Mouse (Mus musculus) embryo, embryonic 10 days (tissue): ENCODE results near the gene Zp1.
A peak's percentile ranks its signal among the peaks of the same experiment; 100 is the strongest.

Experiments used
- DNase-seq: peaks from one replicate; pipeline ENCODE4 v3.0.0-alpha.2; 2015; ENCODE audit warnings: low spot score

The Zp1 gene

DNA sequence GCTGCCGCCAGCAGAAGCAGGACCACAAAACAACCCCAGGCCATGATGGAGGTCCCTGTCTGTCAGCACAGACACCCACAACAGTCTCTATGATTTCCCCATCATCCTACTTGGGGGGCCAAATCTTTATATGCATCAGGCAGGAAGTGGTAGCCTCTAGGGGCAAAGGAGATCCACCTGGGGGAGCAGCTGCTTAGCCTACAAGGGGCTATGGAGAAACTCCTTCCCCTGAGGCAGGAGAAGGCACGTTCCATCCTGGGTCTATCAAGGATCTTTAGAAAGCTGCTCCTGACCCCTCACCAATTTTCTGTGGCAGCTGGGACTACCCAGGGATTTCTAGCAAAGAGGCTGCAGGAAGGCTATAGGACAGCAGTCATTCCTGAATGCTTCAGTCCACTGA is at the start of gene Zp1:
Gene Zp1 (minus strand): TSS at position 101 of the 400 bp plus-strand sequence.
- DNase-seq, result no peak

DNA sequence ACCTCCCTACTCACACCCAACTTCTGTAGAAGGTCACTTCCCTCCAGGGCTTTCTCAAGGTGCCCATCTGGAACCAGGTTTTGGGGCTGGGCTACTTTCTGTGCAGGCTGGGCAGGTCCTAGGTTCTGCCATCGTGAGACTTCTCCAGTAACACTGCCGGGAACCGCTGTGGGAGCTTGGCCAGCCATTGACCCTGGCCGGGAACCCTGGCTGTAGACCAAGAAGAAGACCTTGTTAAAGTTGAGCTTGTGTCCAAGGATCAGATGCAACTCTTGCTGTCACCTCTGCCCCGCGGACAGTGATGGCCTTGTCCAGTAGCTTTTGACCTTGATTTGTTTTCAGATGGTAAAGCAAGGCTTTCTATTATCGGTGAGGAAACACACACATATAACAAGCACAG is 48.1 kb upstream of the Zp1 start:
- DNase-seq, result no peak

GRCm38 (mm10) chr19:10965721-10966120 is 45.3 kb upstream of the Zp1 start:
- no peak for DNase-seq

- DNase-seq, result no peak
Measured at GRCm38 (mm10) chr19:10959978-10960346, 39.5 kb upstream of the Zp1 start.

DNA sequence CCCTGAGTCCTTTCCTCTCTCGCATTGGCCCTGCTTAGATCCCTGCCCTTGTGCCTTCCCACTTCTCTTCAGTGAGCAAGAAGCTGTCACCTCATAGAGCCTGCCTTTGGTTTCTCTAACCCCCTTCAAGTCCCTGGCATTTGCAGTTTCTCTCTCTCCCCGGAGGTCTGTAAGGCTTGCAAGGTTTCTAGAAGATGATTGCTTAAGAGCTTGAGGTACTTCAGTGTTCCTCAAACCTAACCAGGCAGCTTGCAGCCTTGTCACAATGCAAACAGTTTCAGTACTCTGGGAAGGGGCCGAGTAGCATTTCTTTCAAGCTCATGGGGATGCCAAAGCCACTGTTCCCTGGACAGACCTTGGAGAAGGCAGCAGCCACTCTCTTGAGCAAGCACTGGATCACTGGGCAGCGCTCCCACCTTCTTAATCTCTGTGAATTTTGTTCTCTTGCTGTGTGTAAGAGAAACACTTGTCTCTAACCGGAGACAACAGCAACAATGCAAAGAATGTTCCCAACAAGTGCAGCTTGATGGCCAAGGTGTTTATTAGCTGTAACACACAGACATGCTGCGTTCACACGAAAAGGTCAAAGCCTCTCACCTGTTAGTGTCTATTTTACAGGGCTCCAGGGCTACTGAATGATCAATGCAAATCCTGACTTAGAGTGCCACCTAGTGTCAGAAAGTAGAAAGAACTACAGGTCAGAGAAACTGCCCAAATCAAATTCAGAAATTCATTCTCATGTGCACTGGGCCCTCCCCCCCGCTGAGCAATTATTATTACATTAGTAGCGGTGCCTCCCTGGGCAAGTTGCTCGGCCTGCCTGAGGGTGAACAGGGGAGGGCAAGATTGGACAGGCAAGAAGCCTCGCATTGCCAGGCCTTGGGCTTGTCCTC is 38.9 kb upstream of the Zp1 start:
- peak; percentile 85 for DNase-seq

GRCm38 (mm10) chr19:10952021-10952939 is 31.8 kb upstream of the Zp1 start:
- peak; percentile 47 for DNase-seq

DNA sequence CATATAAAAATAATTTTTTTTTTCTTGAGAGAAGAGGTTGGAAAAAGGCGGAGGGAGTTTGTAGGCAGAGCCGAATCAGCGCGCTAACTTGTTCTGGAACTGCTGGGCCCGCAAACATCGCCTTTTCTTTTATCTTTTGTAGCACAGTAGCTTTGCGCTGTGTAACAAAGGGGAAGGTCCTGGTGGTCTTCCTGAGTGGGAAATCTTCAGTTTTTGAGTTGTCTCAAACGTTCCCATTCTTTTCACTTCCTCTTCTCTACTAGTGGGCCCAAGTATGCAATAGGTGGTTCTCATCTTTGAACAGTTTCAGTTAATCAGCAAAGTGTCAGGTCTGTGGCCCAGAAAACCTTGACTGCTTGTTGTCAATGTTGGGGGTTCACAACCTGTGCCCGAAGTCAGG is 29.1 kb upstream of the Zp1 start:
- DNase-seq, result no peak

DNA sequence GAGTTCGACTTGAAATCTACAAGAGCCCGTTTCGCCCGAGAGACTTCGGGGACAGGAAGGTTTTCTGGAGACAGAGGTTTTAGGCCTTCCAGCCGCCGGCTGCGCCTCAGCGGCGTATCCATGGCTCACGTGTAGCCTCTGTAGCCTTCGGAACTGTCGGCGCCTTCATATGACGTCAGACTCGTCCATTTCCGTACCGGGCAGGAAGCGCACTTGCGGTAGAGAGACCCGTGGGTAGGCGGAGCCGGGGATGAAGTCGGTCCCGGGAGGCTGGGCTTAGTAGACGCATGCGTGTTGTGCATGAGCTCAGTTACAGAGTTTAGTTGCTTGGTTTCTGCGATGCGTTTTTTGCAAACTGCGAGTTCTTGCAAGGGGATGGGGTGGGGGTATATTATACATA is 28.7 kb upstream of the Zp1 start, which contains the start of gene Ccdc86:
Gene Ccdc86 (minus strand): TSS at position 155 of the 400 bp plus-strand sequence.
- DNase-seq, result peak; percentile 100

DNA sequence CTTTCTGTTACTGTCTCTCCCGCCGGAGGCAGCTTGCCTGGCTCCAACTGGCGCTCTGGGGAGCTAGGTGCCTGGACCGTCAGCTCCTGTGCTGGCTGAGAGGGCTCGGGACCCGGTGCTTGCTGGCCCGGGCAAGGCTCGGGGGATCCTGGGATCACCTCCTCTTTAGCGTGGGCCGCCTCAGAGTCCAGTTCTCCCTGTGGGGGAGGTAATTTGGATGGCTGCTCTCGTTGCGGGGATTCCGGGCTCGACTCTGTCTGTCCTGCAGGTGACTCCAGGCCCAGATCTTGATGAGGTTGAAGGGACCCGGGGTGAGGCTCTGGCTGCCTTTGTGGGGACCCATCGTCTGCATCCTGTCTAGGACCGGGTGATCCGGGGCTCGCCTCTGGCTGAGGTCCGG is 28.0 kb upstream of the Zp1 start:
- no peak for DNase-seq

DNA sequence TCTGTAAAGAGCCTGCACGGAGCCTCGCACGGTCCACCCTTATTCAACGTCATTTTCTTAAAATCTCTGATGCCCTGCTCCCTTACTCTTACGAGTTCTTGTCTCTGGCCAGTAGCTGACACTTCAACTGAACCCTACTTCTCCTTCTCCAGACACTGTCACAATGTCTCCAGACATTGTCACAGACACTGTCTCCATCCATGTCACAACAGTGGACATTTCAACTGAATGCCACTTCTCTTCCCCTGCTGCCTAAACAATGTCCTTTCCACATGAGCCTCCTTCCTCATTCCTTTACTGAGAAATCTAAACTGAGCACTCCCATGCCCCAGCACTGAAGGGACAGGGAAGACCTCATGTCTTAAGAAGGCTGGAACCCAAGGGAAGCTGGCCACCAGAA is 26.8 kb upstream of the Zp1 start:
- no peak for DNase-seq

DNA sequence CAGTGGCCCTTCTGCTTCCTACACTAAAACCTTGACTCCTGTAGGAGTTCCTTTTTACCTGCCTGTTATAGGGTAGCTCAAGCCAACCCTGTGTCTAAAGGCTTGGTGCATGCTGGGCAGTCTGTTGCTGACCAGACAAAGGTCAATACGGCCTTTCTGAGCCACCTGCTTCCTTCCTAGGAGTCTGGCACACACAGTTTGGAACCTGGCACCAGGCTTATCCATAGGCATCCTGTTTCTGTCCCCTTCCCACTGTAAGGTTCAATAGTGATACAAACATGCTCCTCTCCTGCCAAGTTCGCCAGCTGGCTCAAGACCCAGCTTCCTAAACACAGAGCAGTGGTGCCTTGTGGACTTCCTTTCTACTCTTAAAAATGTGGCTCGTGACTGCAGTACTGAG is 26.1 kb upstream of the Zp1 start:
- no peak for DNase-seq

GRCm38 (mm10) chr19:10943955-10944354 is 23.5 kb upstream of the Zp1 start:
- DNase-seq, result no peak

GRCm38 (mm10) chr19:10940801-10941457 is 20.5 kb upstream of the Zp1 start:
- DNase-seq, result peak; percentile 74

DNA sequence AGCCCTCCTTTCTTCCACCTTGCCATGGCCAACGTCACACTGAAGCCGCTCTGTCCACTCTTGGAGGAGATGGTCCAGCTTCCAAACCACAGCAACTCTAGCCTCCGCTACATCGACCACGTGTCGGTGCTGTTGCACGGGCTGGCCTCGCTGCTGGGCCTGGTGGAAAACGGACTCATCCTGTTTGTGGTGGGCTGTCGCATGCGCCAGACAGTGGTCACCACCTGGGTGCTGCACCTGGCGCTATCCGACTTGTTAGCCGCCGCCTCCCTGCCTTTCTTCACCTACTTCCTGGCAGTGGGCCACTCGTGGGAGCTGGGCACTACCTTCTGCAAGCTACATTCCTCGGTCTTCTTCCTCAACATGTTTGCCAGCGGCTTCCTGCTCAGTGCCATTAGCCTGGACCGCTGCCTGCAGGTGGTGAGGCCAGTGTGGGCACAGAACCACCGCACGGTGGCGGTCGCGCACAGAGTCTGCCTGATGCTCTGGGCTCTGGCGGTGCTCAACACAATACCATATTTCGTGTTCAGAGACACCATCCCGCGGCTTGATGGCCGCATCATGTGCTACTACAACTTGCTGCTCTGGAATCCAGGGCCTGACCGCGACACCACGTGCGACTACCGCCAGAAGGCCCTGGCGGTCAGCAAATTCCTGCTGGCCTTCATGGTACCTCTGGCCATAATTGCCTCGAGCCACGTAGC is 19.8 kb upstream of the Zp1 start:
- peak; percentile 95 for DNase-seq

GRCm38 (mm10) chr19:10938771-10939170 is 18.3 kb upstream of the Zp1 start:
- no peak for DNase-seq

- no peak for DNase-seq
Measured at GRCm38 (mm10) chr19:10937110-10937563, 16.7 kb upstream of the Zp1 start, which contains the start of gene Ptgdr2. Gene Ptgdr2 (plus strand): TSS chr19:10937160.

- no peak for DNase-seq
Measured at GRCm38 (mm10) chr19:10936077-10936476, 15.6 kb upstream of the Zp1 start.

GRCm38 (mm10) chr19:10935029-10935428 is 14.6 kb upstream of the Zp1 start:
- no peak for DNase-seq

DNA sequence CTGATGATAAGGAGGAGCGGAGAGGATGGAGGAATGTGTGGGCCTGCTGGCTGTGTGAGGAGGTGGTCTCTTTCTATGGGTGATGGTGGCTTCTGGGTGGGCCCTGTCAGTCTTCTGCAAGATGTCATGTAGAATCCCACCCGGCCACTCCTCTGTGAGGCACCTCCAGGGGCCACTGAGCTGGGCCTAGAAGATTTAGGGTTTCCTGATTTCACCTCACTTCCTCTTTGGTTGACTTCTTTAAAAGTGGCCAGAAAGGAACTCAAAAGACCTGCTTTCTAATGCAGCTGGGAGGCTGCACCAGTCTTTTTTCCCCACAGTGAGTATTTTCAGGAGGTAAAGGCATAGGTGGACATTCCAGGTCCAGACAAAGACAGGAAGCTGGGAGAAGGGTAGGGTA is 10.2 kb upstream of the Zp1 start:
- no peak for DNase-seq

- DNase-seq, result peak; percentile 44
Measured at GRCm38 (mm10) chr19:10926666-10927065, 6.2 kb upstream of the Zp1 start.

GRCm38 (mm10) chr19:10926123-10926621 is 5.7 kb upstream of the Zp1 start:
- DNase-seq, result peak; percentile 48
